Mouse (Mus musculus) limb, embryonic 14.5 days (tissue): ENCODE results near the gene Cmtm7. TPM values are rescaled to one million over a fixed set of nuclear protein-coding genes. Genes with fewer than 3 reads are reported as not detected.

Experiments
- ATAC-seq: fragments of 200-750 bp; cut with Nextera tagmentation; 2 replicates; pipeline ENCODE4 v1.8.0; 2017; ENCODE audit warnings: low read depth, moderate number of reproducible peaks, moderate TSS enrichment; ENCODE audit not compliant: low FRiP score
- DNase-seq: peaks from one replicate; pipeline ENCODE4 v3.0.0-alpha.2; 2015; ENCODE audit warnings: low spot score
- H3K27ac ChIP-seq: fragments of 300-500 bp; sonication (generic); replicated peaks from 2 replicates; pipeline ENCODE4 v1.5.1; 2014; ENCODE audit warnings: low read depth, mild to moderate bottlenecking, low read length, moderate library complexity, mixed read lengths
- H3K27me3 ChIP-seq: fragments of 300-500 bp; sonication (generic); 2 replicates; pipeline ENCODE4 v1.6.1; 2014; ENCODE audit warnings: low read length, mixed read lengths; ENCODE audit not compliant: control insufficient read depth, insufficient read depth
- H3K36me3 ChIP-seq: fragments of 300-500 bp; sonication (generic); 2 replicates; pipeline ENCODE4 v1.6.1; 2014; ENCODE audit warnings: mild to moderate bottlenecking, low read length, moderate library complexity, mixed read lengths; ENCODE audit not compliant: control insufficient read depth, insufficient read depth
- H3K4me1 ChIP-seq: fragments of 300-500 bp; sonication (generic); 2 replicates; pipeline ENCODE4 v1.6.1; 2014; ENCODE audit warnings: antibody characterized with exemption, low read length, mixed read lengths; ENCODE audit not compliant: control insufficient read depth, insufficient read depth
- H3K4me2 ChIP-seq: fragments of 300-500 bp; sonication (generic); replicated peaks from 2 replicates; pipeline ENCODE4 v1.6.1; 2014; ENCODE audit warnings: low read depth, mild to moderate bottlenecking, low read length, moderate library complexity; ENCODE audit not compliant: severe bottlenecking
- H3K4me3 ChIP-seq: fragments of 300-500 bp; sonication (generic); replicated peaks from 2 replicates; pipeline ENCODE4 v1.5.1; 2014; ENCODE audit warnings: low read length
- H3K9ac ChIP-seq: fragments of 300-500 bp; sonication (generic); 2 replicates; pipeline ENCODE4 v1.6.1; 2014; ENCODE audit warnings: mild to moderate bottlenecking, low read depth, low read length, moderate library complexity; ENCODE audit not compliant: severe bottlenecking
- H3K9me3 ChIP-seq: fragments of 300-500 bp; sonication (generic); 2 replicates; pipeline ENCODE4 v1.6.1; 2016; ENCODE audit warnings: low read length; ENCODE audit not compliant: control insufficient read depth
- POLR2A ChIP-seq: fragments of 200-500 bp; IDR thresholded peaks from 2 replicates; pipeline ENCODE4 v1.8.0; 2012; ENCODE audit warnings: inconsistent platforms, mild to moderate bottlenecking, moderate library complexity, borderline replicate concordance; ENCODE audit not compliant: insufficient read depth, insufficient read length; ENCODE audit errors: extremely low read depth
- WGBS: fragments of 180-500 bp; shearing (Covaris S2); extraction: QIAGEN DNeasy Blood & Tissue Kit; methylation state at CpG from one replicate; pipeline ENCODE4 v1.1.7; 2014; 5-methylcytosine and 5-hydroxymethylcytosine counted together
- polyA plus RNA-seq, 2 experiments: library from polyadenylated mRNA; depleted of rRNA in 1 of 2; stranded (reverse) in 1 of 2; unstranded in 1 of 2; fragments of >200 nt; fragmentation: Nextera tagmentation in 1 of 2; extraction: Ambion mirVana in 1 of 2; gene quantifications; 2 replicates each; pipeline versions ENCODE4 v1.2.1 to v1.2.3; 2012 to 2014

The Cmtm7 gene
- polyA plus RNA-seq, 2 experiments, result 118 to 126 TPM

DNA sequence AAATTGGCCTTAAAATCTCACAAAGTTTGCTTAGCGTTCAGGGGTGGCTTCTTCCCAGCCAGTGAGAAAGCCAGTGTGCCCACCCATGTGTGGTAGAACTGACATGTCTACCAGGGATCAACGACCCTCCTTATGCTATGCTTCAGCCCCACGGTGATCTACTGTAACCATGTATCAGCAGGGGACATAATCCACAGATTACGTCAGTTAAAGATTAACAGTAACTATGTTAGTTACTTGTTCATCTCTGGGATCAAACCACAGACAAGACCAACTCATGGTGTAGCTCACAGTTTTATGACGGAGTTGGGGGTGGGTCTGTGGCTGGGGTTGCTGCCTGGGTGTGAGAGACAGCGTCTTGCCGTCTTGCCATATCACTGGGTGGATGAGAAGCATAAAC lies 42.5 kb upstream of the Cmtm7 start:
- Histone ChIP-seq H3K4me3 (no peak overlapping the region), H3K9me3 (no peaks in the 10 kb centered on the region), H3K4me2 (no peak overlapping the region), H3K27ac (no peak overlapping the region), H3K9ac (no peak overlapping the region), H3K27me3 (no peaks in the 10 kb centered on the region), H3K36me3 (no peaks in the 10 kb centered on the region), H3K4me1 (no peaks in the 10 kb centered on the region)
- ATAC-seq (no peak), DNase-seq (no peak)
- no peak for TF ChIP-seq POLR2A
- WGBS, result 93% methylated on average over 7 of the region's 7 CpGs

DNA sequence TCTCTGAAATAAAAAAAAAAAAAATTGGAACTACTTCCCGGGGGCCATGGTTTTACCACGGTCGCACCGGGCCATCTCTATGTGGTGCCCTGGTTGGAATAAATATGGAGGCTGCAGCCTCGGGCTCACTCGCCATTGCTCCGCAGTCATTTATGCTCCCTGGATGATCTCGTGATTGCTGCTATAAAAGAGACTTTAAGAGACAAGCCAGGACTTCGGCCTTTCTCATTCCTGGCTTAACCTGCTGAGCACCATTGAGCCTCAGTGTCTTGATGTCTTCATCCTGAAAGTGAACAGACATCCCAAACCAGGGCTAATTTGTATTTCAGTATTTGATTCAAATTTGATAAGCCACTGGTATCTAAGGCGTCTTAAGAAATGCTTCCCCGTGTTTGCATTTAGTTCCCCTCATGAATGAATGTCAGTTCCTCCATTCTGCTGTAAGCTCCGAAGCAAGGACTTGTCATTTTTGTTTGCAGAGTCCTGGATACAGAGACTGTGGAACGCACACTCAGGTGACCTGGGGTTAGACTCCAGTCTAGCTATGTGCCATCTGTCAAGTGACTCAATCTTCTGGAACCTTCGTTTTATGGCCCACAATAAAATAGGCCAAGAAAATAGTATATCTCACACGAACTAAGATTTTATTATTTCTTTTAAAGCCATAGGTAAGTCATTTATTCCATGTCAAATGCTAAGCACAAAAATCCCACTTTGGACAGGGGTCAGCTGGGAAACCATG lies 40.1 kb upstream of the Cmtm7 start:
- DNase-seq (no peak), ATAC-seq (no peak)
- TF ChIP-seq POLR2A, result no peak
- Histone ChIP-seq H3K9me3 (no peaks in the 10 kb centered on the region), H3K27me3 (no peaks in the 10 kb centered on the region), H3K36me3 (no peaks in the 10 kb centered on the region), H3K9ac (no peak overlapping the region), H3K4me1 (no peaks in the 10 kb centered on the region), H3K4me2 (no peak overlapping the region), H3K27ac (no peak overlapping the region), H3K4me3 (no peak overlapping the region)
- 74% methylated on average over 15 of the region's 15 CpGs for WGBS

DNA sequence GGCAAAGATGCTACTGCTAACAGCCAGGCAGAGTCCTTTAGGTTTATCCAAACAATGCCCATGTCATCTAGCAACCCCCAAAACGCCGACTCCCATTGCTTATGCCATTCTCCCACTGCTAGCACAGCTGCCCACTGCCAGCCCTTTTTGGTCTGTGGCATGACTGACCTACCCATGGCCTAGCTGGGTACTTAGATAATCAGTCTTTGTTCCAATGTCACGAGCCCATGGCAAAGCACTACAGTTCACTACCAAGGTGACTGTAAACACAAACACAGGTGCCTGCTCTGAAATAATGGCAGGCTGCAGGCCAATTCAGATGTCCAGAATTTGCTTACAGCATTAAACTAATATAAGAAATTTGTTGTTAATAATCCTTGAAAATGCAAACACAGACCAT lies 37.3 kb upstream of the Cmtm7 start:
- Histone ChIP-seq H3K27ac (no peak overlapping the region), H3K4me1 (no peaks in the 10 kb centered on the region), H3K36me3 (no peaks in the 10 kb centered on the region), H3K4me2 (no peak overlapping the region), H3K9ac (no peak overlapping the region), H3K4me3 (no peak overlapping the region), H3K9me3 (no peaks in the 10 kb centered on the region), H3K27me3 (no peaks in the 10 kb centered on the region)
- no peak for DNase-seq
- ATAC-seq, result no peak
- TF ChIP-seq POLR2A, result no peak
- WGBS, result 84% methylated on average over 3 of the region's 3 CpGs

DNA sequence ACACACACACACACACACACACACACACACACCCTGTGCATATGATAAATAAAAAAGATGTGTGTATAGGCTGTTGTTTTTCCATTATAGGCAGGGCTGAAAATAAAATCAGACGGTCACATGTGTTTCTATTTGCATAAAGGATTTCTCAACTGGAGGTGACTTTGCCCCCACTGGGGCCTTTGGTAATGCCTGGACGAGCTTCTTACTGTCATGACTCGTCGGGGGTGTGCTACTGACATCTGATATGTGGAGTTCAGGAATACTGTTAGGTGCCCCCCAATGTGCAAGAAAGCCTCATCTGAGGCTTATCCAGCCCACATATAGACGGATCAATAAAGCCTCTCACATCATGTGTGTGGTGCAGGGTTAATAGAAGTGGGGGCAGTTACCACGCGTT lies 35.4 kb upstream of the Cmtm7 start:
- Histone ChIP-seq H3K4me3 (no peak overlapping the region), H3K36me3 (no peaks in the 10 kb centered on the region), H3K4me1 (no peaks in the 10 kb centered on the region), H3K9me3 (no peaks in the 10 kb centered on the region), H3K4me2 (no peak overlapping the region), H3K27ac (no peak overlapping the region), H3K27me3 (no peaks in the 10 kb centered on the region), H3K9ac (no peak overlapping the region)
- DNase-seq (no peak), ATAC-seq (no peak)
- no peak for TF ChIP-seq POLR2A
- WGBS, result 75% methylated on average over 7 of the region's 7 CpGs

DNA sequence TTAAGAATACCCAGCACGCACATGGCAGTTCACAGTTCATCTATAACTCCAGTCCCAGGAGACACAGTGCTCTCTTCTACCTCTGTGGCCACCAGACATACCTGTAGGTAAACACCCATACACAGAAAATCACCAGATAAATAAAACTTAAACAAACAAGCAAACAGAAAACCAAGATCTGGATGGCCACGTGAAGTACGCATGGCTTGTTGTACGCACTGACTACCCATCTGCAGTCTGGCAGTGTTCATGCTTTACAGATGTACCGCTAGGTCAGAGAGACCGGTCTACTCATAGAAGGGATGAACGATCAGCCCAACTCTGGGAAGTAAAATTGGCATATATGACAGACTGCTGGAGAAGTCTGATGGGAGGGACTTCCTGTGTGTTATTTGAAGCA lies 34.5 kb upstream of the Cmtm7 start:
- H3K4me1 ChIP-seq, result no peaks in the 10 kb centered on the region
- no peak overlapping the region for H3K4me2 ChIP-seq
- no peak overlapping the region for H3K9ac ChIP-seq
- DNase-seq (no peak), ATAC-seq (no peak)
- no peaks in the 10 kb centered on the region for H3K36me3 ChIP-seq
- no peak overlapping the region for H3K27ac ChIP-seq
- H3K4me3 ChIP-seq, result no peak overlapping the region
- no peak for TF ChIP-seq POLR2A
- 91% methylated on average over 7 of the region's 7 CpGs for WGBS
- no peaks in the 10 kb centered on the region for H3K9me3 ChIP-seq
- no peaks in the 10 kb centered on the region for H3K27me3 ChIP-seq
